Mouse (Mus musculus) spleen, embryonic (tissue): ENCODE data around the gene Olfr308.
"Not testable (repeated sequence)": the region's sequence is repeated elsewhere in the genome, so short reads cannot be mapped to it uniquely, and the experiment has no call there.

Experiments used
- CTCF ChIA-PET: fragments of 350-600 bp; sonication (Branson Sonifier 250); formaldehyde crosslinking; loops from one replicate; lab custom pipeline; 2022; lab: Charles Lee

Gene Olfr308

GRCm38 (mm10) chr7:86325530-86325929, at the start of gene Olfr308:
Olfr308 (minus strand) TSS chr7:86325630.
- CTCF ChIA-PET, result no interaction called here

GRCm38 (mm10) chr7:86366828-86367227, 41.4 kb upstream of the Olfr308 start, which contains the start of gene Olfr305:
Olfr305 (minus strand) TSS chr7:86366928.
- CTCF ChIA-PET, result no interaction called here

GRCm38 (mm10) chr7:86346296-86346695, 20.9 kb upstream of the Olfr308 start:
- CTCF ChIA-PET, result not testable (repeated sequence)

GRCm38 (mm10) chr7:86344253-86344652, 18.8 kb upstream of the Olfr308 start:
- CTCF ChIA-PET, result no interaction called here

- CTCF ChIA-PET, result no interaction called here
Observed at GRCm38 (mm10) chr7:86342881-86343565, 17.6 kb upstream of the Olfr308 start.

- CTCF ChIA-PET, result no interaction called here
Observed at GRCm38 (mm10) chr7:86337486-86337885, 12.1 kb upstream of the Olfr308 start, which contains the start of gene Olfr307. Olfr307 (minus strand) TSS chr7:86337586.

- CTCF ChIA-PET, result no interaction called here
Observed at GRCm38 (mm10) chr7:86321323-86321722, 4.1 kb downstream of the Olfr308 start.

- CTCF ChIA-PET, result no interaction called here
Observed at GRCm38 (mm10) chr7:86313608-86314007, 11.8 kb downstream of the Olfr308 start, which contains the start of gene Olfr309. Olfr309 (minus strand) TSS chr7:86313708.

- CTCF ChIA-PET, result no interaction called here
Observed at GRCm38 (mm10) chr7:86277072-86277471, 48.4 kb downstream of the Olfr308 start, which contains the start of gene Olfr310. Olfr310 (minus strand) TSS chr7:86277172.
